Mouse (Mus musculus): ENCODE measurements around the gene Myo6.

DNA sequence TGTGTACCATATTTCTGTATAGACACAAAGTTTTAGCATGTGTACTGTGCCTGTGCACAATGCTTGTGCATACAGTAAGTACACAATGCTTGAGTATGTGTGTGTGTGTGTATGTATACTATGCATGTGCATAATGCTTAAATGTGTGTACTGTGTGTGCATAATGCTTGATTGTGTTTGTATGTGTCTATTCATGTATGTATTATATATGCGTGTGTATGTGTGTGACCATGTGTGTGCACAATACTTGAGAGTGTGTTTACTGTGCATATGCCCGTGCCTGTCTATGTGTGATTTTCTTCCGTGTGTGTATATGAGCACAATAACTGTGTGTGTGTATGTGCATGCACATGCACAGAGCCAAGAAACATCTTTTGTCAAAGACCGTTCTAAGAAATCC lies 141.6 kb downstream of the Myo6 start:
- TF ChIP-seq CTCF (IDR thresholded peaks at IDR 0.05; ENCODE audit: low read depth), result no peak
- no peak for TF ChIP-seq EP300 (IDR thresholded peaks at IDR 0.05; ENCODE audit: low read depth)

All from liver, embryonic 14.5 days (tissue).